Mouse (Mus musculus) midbrain, postnatal 0 days (tissue): ENCODE data around the gene Eaf2. TPM values are rescaled to one million over a fixed set of nuclear protein-coding genes. Genes with fewer than 3 reads are reported as not detected.
A peak's percentile ranks its signal among the peaks of the same experiment; 100 is the strongest.

Experiments used
- ATAC-seq: fragments of 200-750 bp; cut with Nextera tagmentation; 2 replicates; pipeline ENCODE4 v1.8.0; 2017; ENCODE audit warnings: moderate number of reproducible peaks, mild to moderate bottlenecking, moderate TSS enrichment, moderate library complexity; ENCODE audit not compliant: low FRiP score
- DNase-seq: peaks from one replicate; pipeline ENCODE4 v3.0.0-alpha.2; 2015; ENCODE audit warnings: low spot score
- H3K27ac ChIP-seq: fragments of 300-500 bp; sonication (generic); 2 replicates; pipeline ENCODE4 v1.5.1; 2014; ENCODE audit warnings: low read depth, mild to moderate bottlenecking, low read length, mixed read lengths
- H3K27me3 ChIP-seq: fragments of 300-500 bp; sonication (generic); 2 replicates; pipeline ENCODE4 v1.6.1; 2014; ENCODE audit warnings: low read length, control low read depth, mixed read lengths; ENCODE audit not compliant: insufficient read depth
- H3K36me3 ChIP-seq: fragments of 300-500 bp; sonication (generic); 2 replicates; pipeline ENCODE4 v1.6.1; 2014; ENCODE audit warnings: low read length, control low read depth, mixed read lengths; ENCODE audit not compliant: insufficient read depth
- H3K4me1 ChIP-seq: fragments of 300-500 bp; sonication (generic); 2 replicates; pipeline ENCODE4 v1.6.1; 2014; ENCODE audit warnings: mild to moderate bottlenecking, control low read depth, antibody characterized with exemption, low read length, mixed read lengths; ENCODE audit not compliant: insufficient read depth
- H3K4me2 ChIP-seq: fragments of 300-500 bp; sonication (generic); 2 replicates; pipeline ENCODE4 v1.6.1; 2014; ENCODE audit warnings: low read depth, mild to moderate bottlenecking, low read length, mixed read lengths; ENCODE audit not compliant: poor library complexity, severe bottlenecking
- H3K4me3 ChIP-seq: fragments of 300-500 bp; sonication (generic); 2 replicates; pipeline ENCODE4 v1.5.1; 2014; ENCODE audit warnings: low read depth, mild to moderate bottlenecking, low read length, moderate library complexity
- H3K9ac ChIP-seq: fragments of 300-500 bp; sonication (generic); replicated peaks from 2 replicates; pipeline ENCODE4 v1.6.1; 2014; ENCODE audit warnings: mild to moderate bottlenecking, low read length, moderate library complexity, mixed read lengths; ENCODE audit not compliant: poor library complexity, severe bottlenecking
- H3K9me3 ChIP-seq: fragments of 300-500 bp; sonication (generic); 2 replicates; pipeline ENCODE4 v1.6.1; 2016; ENCODE audit warnings: low read length, control low read depth
- CTCF ChIP-seq: IDR thresholded peaks from 2 replicates; pipeline ENCODE4 v1.5.1; 2016; ENCODE audit warnings: antibody characterized with exemption, mild to moderate bottlenecking
- WGBS: fragments of 180-500 bp; shearing (Covaris S2); extraction: QIAGEN DNeasy Blood & Tissue Kit; methylation state at CpG from one replicate; pipeline ENCODE4 v1.1.7; 2014; 5-methylcytosine and 5-hydroxymethylcytosine counted together
- polyA plus RNA-seq: library from polyadenylated mRNA; unstranded; fragments of >200 nt; fragmentation: Nextera tagmentation; extraction: Ambion mirVana; gene quantifications from 2 replicates; pipeline ENCODE4 v1.2.1, GENCODE M21; 2015
- total RNA-seq: library from RNA; depleted of rRNA; stranded (reverse); fragments of >200 nt; gene quantifications from 2 replicates; pipeline ENCODE4 v1.2.3, GENCODE M21; 2014

Eaf2 gene
- total and polyA plus RNA-seq, 2 experiments from 2014 or later, result 1.0 to 1.3 TPM

GRCm38 (mm10) chr16:36772996-36773395 is 101.8 kb downstream of the Eaf2 start:
- Histone ChIP-seq H3K4me3 (no peak overlapping the region), H3K36me3 (no peaks in the 10 kb centered on the region), H3K4me2 (no peak overlapping the region), H3K27ac (no peak overlapping the region), H3K9me3 (no peaks in the 10 kb centered on the region), H3K27me3 (no peaks in the 10 kb centered on the region), H3K9ac (no peak overlapping the region), H3K4me1 (no peaks in the 10 kb centered on the region)
- TF ChIP-seq CTCF, result no peak
- whole genome bisulfite sequencing, result 92% methylated on average over 5 of the region's 5 CpGs
- ATAC-seq, result no peak
- no peak for DNase-seq

- TF ChIP-seq CTCF, result no peak
- Histone ChIP-seq H3K4me1 (no peaks in the 10 kb centered on the region), H3K9me3 (no peaks in the 10 kb centered on the region), H3K4me3 (no peak overlapping the region), H3K27ac (no peak overlapping the region), H3K36me3 (no peaks in the 10 kb centered on the region), H3K9ac (no peak overlapping the region), H3K4me2 (no peak overlapping the region), H3K27me3 (no peaks in the 10 kb centered on the region)
- 87% methylated on average over 3 of the region's 3 CpGs for WGBS
- no peak for ATAC-seq
- DNase-seq, result no peak
These were observed 103.1 kb downstream of the Eaf2 start for GRCm38 (mm10) chr16:36771703-36772102.

GRCm38 (mm10) chr16:36771244-36771643 is 103.6 kb downstream of the Eaf2 start:
- H3K4me1 ChIP-seq, result no peaks in the 10 kb centered on the region
- H3K9me3 ChIP-seq, result no peaks in the 10 kb centered on the region
- H3K27me3 ChIP-seq, result no peaks in the 10 kb centered on the region
- TF ChIP-seq CTCF, result no peak
- DNase-seq, result no peak
- H3K36me3 ChIP-seq, result no peaks in the 10 kb centered on the region
- ATAC-seq, result no peak
- no peak overlapping the region for H3K27ac ChIP-seq
- no peak overlapping the region for H3K9ac ChIP-seq
- no peak overlapping the region for H3K4me3 ChIP-seq
- 66% methylated on average over 2 of the region's 2 CpGs for WGBS
- no peak overlapping the region for H3K4me2 ChIP-seq

- H3K4me2 ChIP-seq, result no peak overlapping the region
- H3K4me3 ChIP-seq, result no peak overlapping the region
- no peaks in the 10 kb centered on the region for H3K4me1 ChIP-seq
- no peak for ATAC-seq
- no peaks in the 10 kb centered on the region for H3K9me3 ChIP-seq
- no peak overlapping the region for H3K9ac ChIP-seq
- WGBS, result 38% methylated on average over 4 of the region's 4 CpGs
- DNase-seq, result peak; percentile 56
- no peaks in the 10 kb centered on the region for H3K27me3 ChIP-seq
- no peak overlapping the region for H3K27ac ChIP-seq
- H3K36me3 ChIP-seq, result no peaks in the 10 kb centered on the region
- no peak for TF ChIP-seq CTCF
These were observed 104.0 kb downstream of the Eaf2 start for GRCm38 (mm10) chr16:36770830-36771229.

GRCm38 (mm10) chr16:36770191-36770771 is 104.5 kb downstream of the Eaf2 start:
- Histone ChIP-seq H3K4me2 (no peak overlapping the region), H3K4me3 (no peak overlapping the region), H3K9ac (no peak overlapping the region), H3K27me3 (no peaks in the 10 kb centered on the region), H3K9me3 (no peaks in the 10 kb centered on the region), H3K4me1 (no peaks in the 10 kb centered on the region), H3K27ac (no peak overlapping the region), H3K36me3 (no peaks in the 10 kb centered on the region)
- TF ChIP-seq CTCF, result peak; percentile 12; the same call in 1 of the 2 replicates
- 84% methylated on average over 8 of the region's 13 CpGs for WGBS
- ATAC-seq, result no peak
- DNase-seq, result no peak

- Histone ChIP-seq H3K4me3 (no peak overlapping the region), H3K27ac (no peak overlapping the region), H3K36me3 (no peaks in the 10 kb centered on the region), H3K9ac (no peak overlapping the region), H3K27me3 (no peaks in the 10 kb centered on the region), H3K9me3 (no peaks in the 10 kb centered on the region), H3K4me1 (no peaks in the 10 kb centered on the region), H3K4me2 (no peak overlapping the region)
- TF ChIP-seq CTCF, result no peak
- ATAC-seq (no peak), DNase-seq (no peak)
- WGBS, result 95% methylated on average over 3 of the region's 3 CpGs
These were observed 122.8 kb downstream of the Eaf2 start for GRCm38 (mm10) chr16:36751979-36752378.
